Mouse (Mus musculus) spleen, adult 18-20 months (tissue): ENCODE measurements around the gene Dcp1a.
"Not testable (repeated sequence)": the region's sequence is repeated elsewhere in the genome, so short reads cannot be mapped to it uniquely, and the experiment has no call there.

Experiments
- DNase-seq, 2 experiments: peaks; one replicate each; pipeline ENCODE4 v3.0.0; 2022; ENCODE audit warnings: mixed read lengths in 2 of 2

The Dcp1a gene

GRCm38 (mm10) chr14:30523356-30523755 lies 44.0 kb downstream of the Dcp1a start:
- DNase-seq = no peak

- no peak for DNase-seq
These were observed 49.1 kb downstream of the Dcp1a start for GRCm38 (mm10) chr14:30528392-30528791.

GRCm38 (mm10) chr14:30528961-30529360 lies 49.6 kb downstream of the Dcp1a start:
- no peak for DNase-seq

DNA sequence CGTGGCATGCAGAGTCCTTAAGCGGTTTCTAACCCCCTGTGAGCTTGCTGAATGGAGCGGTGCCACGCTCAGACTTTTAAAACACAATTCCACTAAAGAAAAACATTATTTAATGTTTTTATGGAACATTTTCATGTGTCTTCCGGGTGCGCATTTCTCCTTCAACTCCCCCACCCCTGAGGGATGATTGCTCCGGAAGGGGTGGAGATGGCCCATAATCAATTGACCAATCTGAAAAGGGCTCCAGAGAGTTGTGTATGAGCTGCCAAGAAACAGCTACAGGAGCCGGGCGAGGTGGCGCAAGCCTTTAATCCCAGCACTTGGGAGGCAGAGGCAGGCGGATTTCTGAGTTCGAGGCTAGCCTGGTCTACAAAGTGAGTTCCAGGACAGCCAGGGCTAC lies 50.1 kb downstream of the Dcp1a start:
- no peak for DNase-seq

DNA sequence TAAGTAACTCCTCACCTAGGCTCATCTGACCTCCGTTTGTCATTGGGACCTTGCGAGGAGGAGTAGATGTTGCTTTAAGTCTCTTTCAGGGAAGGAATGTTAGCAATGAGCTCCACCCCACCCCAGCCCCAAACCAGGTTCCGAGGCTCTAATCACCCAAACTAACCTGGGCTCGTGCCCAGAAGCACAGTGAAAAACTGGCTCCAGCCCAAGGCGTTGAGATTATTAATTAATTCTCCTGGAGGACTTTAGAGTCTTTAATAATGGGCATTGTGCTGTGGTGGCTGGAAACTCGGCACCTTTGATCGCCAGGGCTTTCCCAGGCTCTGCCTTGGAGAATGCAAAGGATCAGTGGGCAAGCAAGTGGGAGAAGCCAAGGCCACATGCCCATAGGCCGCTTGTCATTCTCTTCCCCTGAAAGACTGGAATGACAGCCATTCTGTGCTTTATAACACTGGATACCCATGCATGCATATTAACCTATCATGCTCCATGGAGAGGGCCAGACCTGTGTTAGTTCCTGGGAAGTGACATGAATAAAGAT lies 51.5 kb downstream of the Dcp1a start:
- no peak for DNase-seq

DNA sequence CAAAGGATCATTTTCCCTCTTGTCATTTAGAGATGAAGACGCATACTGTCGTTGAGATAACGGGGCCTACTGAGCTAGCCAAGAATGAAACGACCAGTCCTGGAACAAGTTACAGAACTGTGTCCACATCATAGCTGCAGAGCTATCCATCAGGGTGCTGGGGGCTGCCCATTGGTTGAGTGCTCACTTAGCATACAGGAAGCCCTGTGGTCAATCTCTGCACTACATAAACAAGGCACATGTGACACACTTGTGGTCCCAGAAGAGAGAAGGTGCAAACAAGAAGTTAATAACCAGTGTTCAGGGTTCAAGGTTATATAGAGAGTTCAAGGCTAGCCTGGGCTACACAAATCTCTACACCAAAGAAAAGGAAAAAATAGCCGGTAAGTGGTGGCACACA lies 52.1 kb downstream of the Dcp1a start:
- no peak for DNase-seq

DNA sequence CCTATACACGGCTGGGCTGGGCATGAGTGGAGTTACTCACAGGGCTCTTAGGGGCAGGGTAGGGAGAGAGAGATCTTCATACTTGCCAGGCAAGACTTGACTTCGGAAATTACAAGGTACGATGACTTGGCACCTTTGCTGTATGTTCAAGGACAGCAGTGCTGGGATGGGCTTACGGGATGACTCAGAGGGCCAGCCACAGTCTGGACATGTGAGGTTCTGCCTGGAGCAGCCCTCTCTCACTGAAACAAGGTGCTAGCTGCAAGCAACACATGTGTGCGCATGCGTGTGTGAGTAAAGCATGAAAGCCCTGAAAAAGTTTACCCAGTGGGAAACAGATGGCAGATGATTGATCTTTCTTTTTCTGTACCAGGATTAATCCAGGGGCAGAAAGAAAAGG lies 52.6 kb downstream of the Dcp1a start:
- DNase-seq = no peak

DNA sequence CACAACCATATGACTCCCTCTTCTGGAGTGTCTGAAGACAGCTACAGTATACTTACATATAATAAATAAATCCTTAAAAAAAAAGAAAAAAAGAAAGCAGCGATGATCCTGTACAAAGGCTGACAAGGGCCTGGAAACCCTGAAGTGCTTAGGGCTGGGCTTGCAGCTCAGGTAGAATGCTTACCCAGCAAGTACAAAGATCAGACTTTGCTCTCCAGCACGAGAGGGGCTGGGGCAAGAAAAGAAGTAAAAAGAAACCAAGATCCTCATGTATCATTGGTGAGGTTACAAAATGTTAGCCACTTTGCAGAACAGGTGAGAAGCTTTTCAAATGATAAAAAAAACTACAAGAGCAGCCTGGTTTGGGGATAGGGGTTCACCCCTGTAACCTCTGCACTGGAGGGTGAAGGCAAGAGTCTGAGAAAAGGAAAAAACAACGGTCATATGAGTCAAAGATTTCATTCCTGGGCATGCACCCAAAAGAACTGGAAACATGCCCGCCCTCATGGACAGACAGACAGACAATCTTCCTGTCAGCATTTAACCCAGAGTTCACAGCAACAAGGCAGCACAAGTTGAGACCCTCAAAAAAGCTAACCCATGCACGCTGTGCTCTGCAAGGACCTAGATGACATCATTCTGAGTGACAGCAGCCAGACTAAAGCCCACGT lies 54.6 kb downstream of the Dcp1a start:
- DNase-seq = no peak

GRCm38 (mm10) chr14:30541541-30541940 lies 62.2 kb downstream of the Dcp1a start:
- DNase-seq = no peak

DNA sequence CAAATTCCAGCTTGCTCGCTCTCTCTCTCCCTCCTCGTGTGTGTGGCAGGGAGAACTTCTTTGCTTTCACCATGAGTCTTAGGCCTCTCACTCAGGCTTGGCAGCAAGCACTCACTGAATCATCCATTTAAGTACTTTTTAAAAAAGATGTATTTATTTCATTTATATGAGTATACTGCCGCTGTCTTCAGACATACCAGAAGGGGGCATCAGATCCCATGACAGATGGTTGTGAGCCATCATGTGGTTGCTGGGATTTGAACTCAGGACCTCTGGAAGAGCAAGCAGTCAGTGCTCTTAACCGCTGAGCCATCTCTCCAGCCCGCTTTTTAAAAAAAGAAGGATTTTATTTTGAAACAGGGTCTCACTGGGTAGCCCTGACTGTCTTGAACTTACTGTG lies 64.0 kb downstream of the Dcp1a start:
- not testable (repeated sequence) for DNase-seq

GRCm38 (mm10) chr14:30548131-30548720 lies 68.9 kb downstream of the Dcp1a start, which contains the start of gene Tkt:
Tkt (plus strand) TSS chr14:30548359.
- DNase-seq = no peak

DNA sequence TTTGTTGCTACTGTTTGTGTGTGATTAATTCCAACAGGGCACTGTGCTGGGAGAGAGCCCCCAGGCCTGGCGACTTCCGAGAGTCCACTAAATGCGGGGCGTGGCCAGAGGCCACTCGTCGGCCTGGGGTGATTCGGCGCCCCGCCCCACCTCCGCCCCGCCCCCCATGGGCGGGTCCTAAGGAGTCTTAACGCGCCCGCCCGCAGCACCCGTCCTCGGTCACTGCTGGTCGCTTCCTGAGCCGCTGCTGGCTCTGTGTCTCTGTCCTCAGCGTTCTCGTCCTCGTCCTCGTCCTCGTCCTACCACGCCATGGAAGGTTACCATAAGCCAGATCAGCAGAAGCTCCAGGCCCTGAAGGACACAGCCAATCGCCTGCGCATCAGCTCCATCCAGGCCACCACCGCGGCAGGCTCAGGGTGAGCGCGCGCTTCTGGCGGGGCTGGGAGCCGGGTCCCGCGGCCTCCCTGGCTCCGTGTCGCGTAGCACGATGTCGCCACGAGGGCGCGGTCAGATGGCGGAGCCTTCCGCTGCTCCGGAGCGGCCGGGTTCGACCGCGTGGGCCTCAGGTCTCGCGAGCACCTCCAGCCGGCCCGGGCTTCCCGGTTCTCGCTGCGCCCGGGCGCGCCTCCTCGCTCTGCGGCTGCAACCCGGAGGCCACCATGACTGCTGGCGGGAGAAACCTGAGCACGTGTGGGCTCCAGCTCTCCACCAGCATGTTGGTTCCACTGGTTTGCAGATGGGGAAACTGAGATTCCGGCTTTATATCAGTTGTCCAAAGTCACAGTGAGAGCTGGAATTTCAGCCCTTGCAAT lies 69.8 kb downstream of the Dcp1a start:
- peak; percentile 90 to 98 for DNase-seq

DNA sequence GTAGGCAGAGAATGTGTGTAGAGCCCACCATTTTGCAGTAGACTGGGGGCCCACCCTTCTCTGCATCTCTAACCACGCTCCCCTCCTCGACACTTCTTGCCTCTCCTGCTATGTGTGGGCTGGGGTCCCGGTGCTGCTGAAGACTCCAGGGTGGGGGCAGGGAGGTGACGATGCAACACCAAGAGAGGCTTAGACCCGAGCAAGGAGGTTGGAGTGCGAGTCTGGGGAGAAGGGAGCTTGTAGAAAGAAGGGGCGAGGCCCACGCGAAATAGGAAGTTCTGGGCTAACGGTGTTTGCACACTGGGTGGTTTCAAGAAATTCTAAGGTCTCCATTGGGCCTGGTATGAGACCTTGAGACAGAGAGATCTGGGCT lies 70.4 kb downstream of the Dcp1a start:
- peak; percentile 26 to 47 for DNase-seq

DNA sequence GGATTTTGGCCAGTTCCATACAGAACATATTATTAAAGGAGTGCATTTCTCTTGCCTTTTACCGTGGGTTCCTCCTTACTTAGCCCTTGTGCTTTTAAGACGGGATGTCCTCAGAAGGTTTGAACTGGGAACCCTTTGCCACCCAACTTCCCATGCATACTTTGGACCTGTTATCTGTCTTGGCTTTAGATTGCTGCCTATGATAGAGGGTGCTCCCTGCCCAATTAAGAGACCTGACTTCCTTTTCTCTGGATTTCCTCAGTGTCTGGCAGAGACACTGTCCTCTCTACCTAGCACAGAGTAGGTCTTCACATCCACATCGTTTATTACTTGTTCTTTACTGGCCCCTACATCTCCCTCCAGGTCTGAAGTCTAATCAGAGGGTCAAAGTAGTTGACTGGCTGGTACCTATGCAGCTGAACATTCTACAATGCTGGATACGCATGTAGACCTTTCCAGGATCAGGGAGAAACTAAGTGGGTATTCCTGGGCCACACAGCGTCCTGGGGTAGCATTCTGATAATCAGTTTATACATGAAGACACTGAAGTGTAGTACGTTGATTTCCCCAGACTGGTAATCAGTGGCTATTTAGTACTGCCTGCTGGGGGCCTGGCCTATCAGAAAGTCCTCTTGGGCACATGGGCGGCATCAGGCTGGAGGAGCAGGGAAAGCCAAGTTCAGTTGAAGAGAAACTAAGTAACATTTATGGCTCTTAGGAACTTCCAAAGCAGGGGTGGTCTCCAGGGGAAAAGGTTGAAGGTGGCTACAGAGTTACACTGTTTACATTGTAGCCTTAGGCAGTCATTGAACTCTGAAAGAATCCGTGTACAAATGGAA lies 71.1 kb downstream of the Dcp1a start:
- DNase-seq = no peak

- DNase-seq = no peak
These were observed 72.2 kb downstream of the Dcp1a start for GRCm38 (mm10) chr14:30551509-30551908.

- DNase-seq = no peak
These were observed 72.6 kb downstream of the Dcp1a start for GRCm38 (mm10) chr14:30551981-30552380.

DNA sequence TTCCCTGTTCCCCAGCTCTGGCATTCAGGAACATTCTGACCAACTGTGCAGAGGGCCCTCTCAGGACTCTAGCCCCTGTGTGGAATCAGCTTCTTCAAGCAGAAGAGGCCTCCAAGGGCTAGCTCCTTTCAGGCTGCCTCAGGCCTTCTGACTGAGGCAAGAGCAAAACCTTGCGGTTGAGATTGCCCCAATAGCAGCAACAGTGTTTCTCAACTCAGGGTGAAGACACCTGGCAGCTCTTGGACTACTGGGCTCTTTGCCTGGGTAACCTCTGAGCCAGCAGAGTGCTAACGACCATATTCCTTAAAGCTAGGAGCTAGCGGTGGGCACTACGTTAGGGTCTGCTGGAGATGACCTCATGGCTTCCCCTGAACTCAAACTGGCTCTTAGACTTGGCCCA lies 73.8 kb downstream of the Dcp1a start:
- no peak for DNase-seq

- DNase-seq = no peak
These were observed 77.3 kb downstream of the Dcp1a start for GRCm38 (mm10) chr14:30556651-30557050.

GRCm38 (mm10) chr14:30557730-30558129 lies 78.4 kb downstream of the Dcp1a start:
- DNase-seq = no peak

DNA sequence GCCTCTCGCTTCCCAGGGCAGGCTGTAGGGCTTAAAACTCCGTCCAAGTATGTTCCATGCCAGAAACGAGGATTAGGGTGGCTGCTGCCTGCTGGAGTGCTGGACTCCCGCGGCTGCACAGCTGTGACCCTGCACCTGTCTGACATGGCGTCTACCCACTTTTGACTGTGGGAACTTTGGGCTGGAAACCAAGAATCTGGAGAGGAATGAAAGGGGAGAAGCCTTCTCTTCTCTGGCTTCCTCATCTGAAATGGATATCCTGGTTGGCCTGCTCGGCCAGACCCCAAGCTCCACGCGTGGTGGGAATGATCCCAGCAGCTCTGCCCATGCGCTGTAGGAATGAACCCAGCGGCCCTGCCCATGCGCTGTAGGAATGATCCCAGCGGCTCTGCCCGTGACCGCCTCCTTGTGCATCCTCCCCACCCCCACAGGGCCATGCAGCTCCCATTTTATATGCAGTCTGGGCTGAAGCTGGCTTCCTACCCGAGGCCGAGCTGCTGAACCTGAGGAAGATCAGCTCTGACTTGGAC lies 80.1 kb downstream of the Dcp1a start:
- DNase-seq = no peak

DNA sequence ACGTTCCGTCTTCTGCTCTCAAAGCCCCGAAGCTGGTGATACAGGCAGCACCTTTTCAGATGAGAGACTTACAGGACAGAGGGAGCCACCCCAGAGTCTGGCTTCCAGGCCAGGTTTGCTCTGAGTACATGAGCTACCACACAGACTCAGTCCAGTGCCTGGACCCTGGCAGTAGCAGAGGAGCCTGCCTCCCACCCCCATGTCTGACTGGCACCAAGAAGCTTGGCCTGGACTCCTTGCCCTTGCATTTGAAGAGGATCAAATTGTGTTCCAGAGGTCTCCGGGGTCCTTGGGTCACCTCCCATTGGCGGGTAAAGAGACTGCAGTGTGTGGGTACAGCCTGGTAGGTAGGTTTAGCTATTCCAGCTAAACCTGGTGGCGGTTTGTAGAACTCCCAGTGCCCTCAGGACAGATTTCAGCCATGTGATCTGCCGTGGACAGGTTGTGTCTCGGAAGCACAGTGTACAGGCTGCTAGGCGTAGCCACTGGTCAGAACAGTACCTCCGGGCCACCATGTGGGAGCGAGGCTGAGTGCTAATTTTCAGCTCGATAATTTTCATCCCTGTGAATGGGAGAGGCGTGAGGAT lies 81.6 kb downstream of the Dcp1a start:
- no peak for DNase-seq
